In genomic region chr2:179998431-179998830, GRCm38 (mm10) we compare ENCODE assay signal across 29 mouse cellular contexts. TPM values are rescaled to one million over a fixed set of nuclear protein-coding genes. Genes with fewer than 3 reads are reported as not detected.
DNase-seq lines count a peak whose midpoint lies in the region; ATAC-seq lines count a peak whose summit lies in the region.
"Had no signal": no experiment of that assay in that cellular context is flagged by ENCODE, and none has a peak within 500 bp of the region (broad histone marks: within the 10 kb centered on the region; RNA-seq: fewer than 3 reads in every experiment).

No protein-coding gene starts in this region.

- H3K4me3 ChIP-seq in forebrain, embryonic 11.5 days (ENCODE audit: low read depth, low read length): no peak overlapping the region
- H3K4me3 ChIP-seq in forebrain, embryonic 13.5 days: no peak overlapping the region
- no peak overlapping the region for H3K4me3 ChIP-seq in liver, embryonic 11.5 days (ENCODE audit: low read depth, low read length)
- no peak overlapping the region for H3K4me3 ChIP-seq in embryonic facial prominence, embryonic 10.5 days
- H3K4me3 ChIP-seq: embryonic facial prominence, embryonic 13.5 days; erythroblast, embryonic 14.5 days; gastrocnemius, adult 2 months; heart, embryonic 12.5 days; heart, embryonic 15.5 days; hindbrain, embryonic 10.5 days; hindbrain, embryonic 13.5 days; intestine, embryonic 15.5 days had no signal

- H3K9ac ChIP-seq in forebrain, embryonic 11.5 days (ENCODE audit: low read length): no peak overlapping the region
- no peak overlapping the region for H3K9ac ChIP-seq in forebrain, embryonic 13.5 days
- H3K9ac ChIP-seq in liver, embryonic 11.5 days (ENCODE audit: low read depth, low read length): no peak overlapping the region
- H3K9ac ChIP-seq: embryonic facial prominence, embryonic 13.5 days; forebrain, postnatal 0 days; heart, embryonic 12.5 days; heart, embryonic 15.5 days; hindbrain, embryonic 13.5 days; intestine, embryonic 15.5 days had no signal

- 79% methylated on average over 4 of the region's 4 CpGs for WGBS in forebrain, embryonic 11.5 days
- 80% methylated on average over 4 of the region's 4 CpGs for WGBS in forebrain, embryonic 13.5 days
- 57% methylated on average over 4 of the region's 4 CpGs for WGBS in liver, embryonic 11.5 days
- WGBS in embryonic facial prominence, embryonic 10.5 days: 78% methylated on average over 4 of the region's 4 CpGs

- DNase-seq in forebrain, embryonic 11.5 days (ENCODE audit: low spot score): peak; percentile 25
- DNase-seq in liver, embryonic 11.5 days (ENCODE audit: low spot score): peak; percentile 23
- DNase-seq in liver (no peak), ES-CJ7 (ENCODE audit: low read depth, low spot score) (peak; percentile 65)
- peak; percentile 3 for DNase-seq in embryonic facial prominence, embryonic 10.5 days (ENCODE audit: low spot score)
- DNase-seq in kidney, postnatal 4 days: no peak
- no peak for DNase-seq in urinary bladder, postnatal 36 days (ENCODE audit: low spot score in 2 of 2)
- DNase-seq: adrenal gland, adult 2 months; adrenal gland, postnatal 14 days; B cell, adult 2 months; cerebellum, adult 11 months; cerebellum, adult 2 months; cerebellum, adult 9-11 months; cerebellum, postnatal 25 days; forebrain, postnatal 0 days; gastrocnemius, adult 2 months; gastrocnemius, postnatal 14 days; heart, postnatal 10 days; heart, postnatal 36 days had no signal

- H3K9me3 ChIP-seq in forebrain, embryonic 11.5 days (ENCODE audit: control insufficient read depth, low read length): no peaks in the 10 kb centered on the region
- H3K9me3 ChIP-seq in forebrain, embryonic 13.5 days (replicated peaks): no peaks in the 10 kb centered on the region
- H3K9me3 ChIP-seq in liver, embryonic 11.5 days (ENCODE audit: control insufficient read depth, low read length): no peaks in the 10 kb centered on the region
- H3K9me3 ChIP-seq in embryonic facial prominence, embryonic 10.5 days: no peaks in the 10 kb centered on the region
- H3K9me3 ChIP-seq: embryonic facial prominence, embryonic 13.5 days; heart, embryonic 12.5 days; heart, embryonic 15.5 days; hindbrain, embryonic 10.5 days; hindbrain, embryonic 13.5 days; intestine, embryonic 15.5 days had no signal

- H3K4me2 ChIP-seq in forebrain, embryonic 11.5 days (ENCODE audit: low read depth, low read length, severe bottlenecking): no peak overlapping the region
- no peak overlapping the region for H3K4me2 ChIP-seq in forebrain, embryonic 13.5 days
- H3K4me2 ChIP-seq in liver, embryonic 11.5 days: no peak overlapping the region
- H3K4me2 ChIP-seq: embryonic facial prominence, embryonic 13.5 days; heart, embryonic 12.5 days; heart, embryonic 15.5 days; hindbrain, embryonic 13.5 days; intestine, embryonic 15.5 days had no signal

- H3K27me3 ChIP-seq in forebrain, embryonic 11.5 days (ENCODE audit: control insufficient read depth, insufficient read depth, low read length): no peaks in the 10 kb centered on the region
- no peaks in the 10 kb centered on the region for H3K27me3 ChIP-seq in forebrain, embryonic 13.5 days
- no peaks in the 10 kb centered on the region for H3K27me3 ChIP-seq in liver, embryonic 11.5 days (replicated peaks; ENCODE audit: control insufficient read depth, insufficient read depth, low read length)
- H3K27me3 ChIP-seq in embryonic facial prominence, embryonic 10.5 days (replicated peaks; ENCODE audit: low read depth, poor library complexity, severe bottlenecking): no peaks in the 10 kb centered on the region
- H3K27me3 ChIP-seq: embryonic facial prominence, embryonic 13.5 days; heart, embryonic 12.5 days; heart, embryonic 15.5 days; intestine, embryonic 15.5 days had no signal

- H3K27ac ChIP-seq in forebrain, embryonic 11.5 days (ENCODE audit: low read depth, low read length): no peak overlapping the region
- no peak overlapping the region for H3K27ac ChIP-seq in forebrain, embryonic 13.5 days
- H3K27ac ChIP-seq in liver, embryonic 11.5 days (ENCODE audit: low read depth, low read length): no peak overlapping the region
- H3K27ac ChIP-seq in embryonic facial prominence, embryonic 10.5 days (replicated peaks): no peak overlapping the region
- H3K27ac ChIP-seq: embryonic facial prominence, embryonic 13.5 days; gastrocnemius, adult 2 months; heart, embryonic 15.5 days; hindbrain, embryonic 10.5 days; hindbrain, embryonic 13.5 days; intestine, embryonic 15.5 days had no signal

- H3K4me1 ChIP-seq in forebrain, embryonic 11.5 days (replicated peaks; ENCODE audit: control insufficient read depth, insufficient read depth, low read length): no peaks in the 10 kb centered on the region
- no peaks in the 10 kb centered on the region for H3K4me1 ChIP-seq in forebrain, embryonic 13.5 days
- no peaks in the 10 kb centered on the region for H3K4me1 ChIP-seq in liver, embryonic 11.5 days (replicated peaks; ENCODE audit: control insufficient read depth, insufficient read depth, low read length)
- no peaks in the 10 kb centered on the region for H3K4me1 ChIP-seq in embryonic facial prominence, embryonic 10.5 days
- H3K4me1 ChIP-seq: embryonic facial prominence, embryonic 13.5 days; heart, embryonic 12.5 days; heart, embryonic 15.5 days; hindbrain, embryonic 10.5 days; hindbrain, embryonic 13.5 days; intestine, embryonic 15.5 days had no signal

- no peak for ATAC-seq in forebrain, embryonic 11.5 days (replicated peaks; ENCODE audit: low FRiP score)
- ATAC-seq in forebrain, embryonic 13.5 days: no peak
- no peak for ATAC-seq in liver, embryonic 11.5 days (replicated peaks; ENCODE audit: low FRiP score)
- ATAC-seq: forebrain, embryonic 14.5 days; forebrain, postnatal 0 days; hindbrain, embryonic 16.5 days; intestine, embryonic 15.5 days had no signal

- H3K36me3 ChIP-seq in forebrain, embryonic 11.5 days (ENCODE audit: control insufficient read depth, insufficient read depth, low read length): no peaks in the 10 kb centered on the region
- no peaks in the 10 kb centered on the region for H3K36me3 ChIP-seq in forebrain, embryonic 13.5 days (ENCODE audit: poor library complexity, severe bottlenecking)
- no peaks in the 10 kb centered on the region for H3K36me3 ChIP-seq in liver, embryonic 11.5 days (ENCODE audit: control insufficient read depth, insufficient read depth, low read length)
- no peaks in the 10 kb centered on the region for H3K36me3 ChIP-seq in embryonic facial prominence, embryonic 10.5 days (replicated peaks)
- H3K36me3 ChIP-seq: embryonic facial prominence, embryonic 13.5 days; heart, embryonic 12.5 days; heart, embryonic 15.5 days; hindbrain, embryonic 10.5 days; hindbrain, embryonic 13.5 days; intestine, embryonic 15.5 days had no signal

RNA-seq across cellular contexts. Expression of gene Taf4, which starts 22.0 kb away (rescaled TPM):
- polyA plus RNA-seq in forebrain, embryonic 11.5 days (2014; fragmentation: Nextera tagmentation; extraction: Ambion mirVana): 7.4 and 8.2 TPM in 2 replicates
- 5.2 and 6.0 TPM in 2 replicates for polyA plus RNA-seq in forebrain, embryonic 13.5 days (2015; fragmentation: Nextera tagmentation; extraction: Ambion mirVana)
- polyA plus RNA-seq in liver, embryonic 11.5 days (2014; fragmentation: Nextera tagmentation; extraction: Ambion mirVana): 4.2 and 4.9 TPM in 2 replicates
- 3.2 and 3.7 TPM in 2 replicates for polyA plus RNA-seq in embryonic facial prominence, embryonic 10.5 days (2016; fragmentation: Nextera tagmentation; extraction: Ambion mirVana)

RNA-seq across cellular contexts. Expression of gene Lsm14b, which starts 26.4 kb away (rescaled TPM):
- 7.5 and 8.9 TPM in 2 replicates for polyA plus RNA-seq in forebrain, embryonic 11.5 days (2014; fragmentation: Nextera tagmentation; extraction: Ambion mirVana)
- 20.4 and 20.6 TPM in 2 replicates for polyA plus RNA-seq in forebrain, embryonic 13.5 days (2015; fragmentation: Nextera tagmentation; extraction: Ambion mirVana)
- polyA plus RNA-seq in liver, embryonic 11.5 days (2014; fragmentation: Nextera tagmentation; extraction: Ambion mirVana): 2.7 and 3.0 TPM in 2 replicates
- polyA plus RNA-seq in embryonic facial prominence, embryonic 10.5 days (2016; fragmentation: Nextera tagmentation; extraction: Ambion mirVana): 8.6 and 9.9 TPM in 2 replicates

RNA-seq across cellular contexts. Expression of gene Psma7, which starts 43.8 kb away (rescaled TPM):
- polyA plus RNA-seq in forebrain, embryonic 11.5 days (2014; fragmentation: Nextera tagmentation; extraction: Ambion mirVana): 681 and 714 TPM in 2 replicates
- 716 and 737 TPM in 2 replicates for polyA plus RNA-seq in forebrain, embryonic 13.5 days (2015; fragmentation: Nextera tagmentation; extraction: Ambion mirVana)
- 710 and 721 TPM in 2 replicates for polyA plus RNA-seq in liver, embryonic 11.5 days (2014; fragmentation: Nextera tagmentation; extraction: Ambion mirVana)
- polyA plus RNA-seq in embryonic facial prominence, embryonic 10.5 days (2016; fragmentation: Nextera tagmentation; extraction: Ambion mirVana): 909 and 921 TPM in 2 replicates

RNA-seq across cellular contexts. Expression of gene Ss18l1, which starts 43.9 kb away (rescaled TPM):
- 16.8 and 17.8 TPM in 2 replicates for polyA plus RNA-seq in forebrain, embryonic 11.5 days (2014; fragmentation: Nextera tagmentation; extraction: Ambion mirVana)
- 33.9 and 38.7 TPM in 2 replicates for polyA plus RNA-seq in forebrain, embryonic 13.5 days (2015; fragmentation: Nextera tagmentation; extraction: Ambion mirVana)
- polyA plus RNA-seq in liver, embryonic 11.5 days (2014; fragmentation: Nextera tagmentation; extraction: Ambion mirVana): 2.6 and 2.7 TPM in 2 replicates
- 8.3 and 8.6 TPM in 2 replicates for polyA plus RNA-seq in embryonic facial prominence, embryonic 10.5 days (2016; fragmentation: Nextera tagmentation; extraction: Ambion mirVana)

Comparison
In these comparisons a context has a peak if more than half of its experiments do, and no peak if none do; other contexts are left out.
1. DNase-seq: peak in forebrain, embryonic 11.5 days (single experiment), liver, embryonic 11.5 days (single experiment), ES-CJ7 (single experiment) and embryonic facial prominence, embryonic 10.5 days (single experiment); none in liver (single experiment), kidney, postnatal 4 days (0 of 2) and urinary bladder, postnatal 36 days (0 of 2).